Mouse (Mus musculus): ENCODE data around the gene Fibp. TPM values are rescaled to one million over a fixed set of nuclear protein-coding genes. Genes with fewer than 3 reads are reported as not detected.

Gene Fibp
- polyA plus RNA-seq, 1 experiment, result 134 TPM

GRCm38 (mm10) chr19:5430408-5430807 is 30.0 kb upstream of the Fibp start:
- Histone ChIP-seq H3K36me3 (replicated peaks; ENCODE audit: low read length) (peaks cover 23% of the 10 kb centered on the region), H3K27me3 (replicated peaks) (peaks cover 10% of the 10 kb centered on the region), H3K4me3 (replicated peaks) (no peak overlapping the region), H3K9me3 (no peaks in the 10 kb centered on the region), H3K4me1 (peaks cover 78% of the 10 kb centered on the region)
- TF ChIP-seq FLI1 (IDR thresholded peaks at IDR 0.05; ENCODE audit: low read length) (no peak), GATA1 (IDR thresholded peaks at IDR 0.05; ENCODE audit: borderline replicate concordance, low read length) (no peak)

DNA sequence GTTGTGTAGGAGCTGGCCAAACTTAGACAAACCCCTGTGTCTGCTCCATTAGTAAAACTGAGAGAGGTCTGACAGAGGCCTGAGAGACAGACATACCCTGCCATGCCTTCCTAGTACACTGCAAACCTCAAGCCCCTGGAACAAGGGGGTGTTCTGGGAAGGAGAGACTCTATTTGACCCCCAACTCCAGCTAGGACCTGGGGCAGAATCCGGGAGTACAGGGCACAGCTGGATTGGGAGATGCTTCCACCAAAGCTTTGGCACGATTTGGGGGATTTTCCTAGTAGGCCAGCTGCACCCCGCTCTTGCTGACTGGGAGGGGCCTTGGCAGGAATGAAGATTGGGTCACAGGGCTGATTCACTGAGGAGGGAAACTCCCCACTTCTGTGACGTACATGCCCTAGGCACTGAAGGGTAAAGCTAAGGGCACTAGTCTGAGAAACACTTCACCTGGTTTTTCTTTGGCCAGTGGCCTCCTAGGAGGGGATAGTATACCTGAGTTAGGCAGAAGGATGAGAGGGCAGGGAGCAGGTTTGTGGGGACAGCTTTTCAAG is 28.4 kb upstream of the Fibp start:
- Histone ChIP-seq H3K4me3 (replicated peaks) (no peak overlapping the region), H3K4me1 (peaks cover 68% of the 10 kb centered on the region), H3K9me3 (no peaks in the 10 kb centered on the region), H3K36me3 (replicated peaks; ENCODE audit: low read length) (peaks cover 11% of the 10 kb centered on the region), H3K27me3 (replicated peaks) (peaks cover 12% of the 10 kb centered on the region)
- TF ChIP-seq GATA1 (IDR thresholded peaks at IDR 0.05; ENCODE audit: borderline replicate concordance, low read length) (no peak), FLI1 (IDR thresholded peaks at IDR 0.05; ENCODE audit: low read length) (no peak)

- H3K4me1 ChIP-seq, result peaks cover 69% of the 10 kb centered on the region
- H3K27me3 ChIP-seq (replicated peaks), result peaks cover 18% of the 10 kb centered on the region
- H3K4me3 ChIP-seq (replicated peaks), result peak overlapping the region; percentile 91
- TF ChIP-seq FLI1 (IDR thresholded peaks at IDR 0.05; ENCODE audit: low read length), result no peak
- no peak for TF ChIP-seq GATA1 (IDR thresholded peaks at IDR 0.05; ENCODE audit: borderline replicate concordance, low read length)
- peaks cover 1% of the 10 kb centered on the region for H3K36me3 ChIP-seq (replicated peaks; ENCODE audit: low read length)
- no peaks in the 10 kb centered on the region for H3K9me3 ChIP-seq
Observed at GRCm38 (mm10) chr19:5432992-5433852, 27.2 kb upstream of the Fibp start.

- Histone ChIP-seq H3K4me3 (replicated peaks) (peak overlapping the region; percentile 91), H3K4me1 (peaks cover 66% of the 10 kb centered on the region), H3K9me3 (no peaks in the 10 kb centered on the region), H3K27me3 (replicated peaks) (peaks cover 18% of the 10 kb centered on the region), H3K36me3 (replicated peaks; ENCODE audit: low read length) (no peaks in the 10 kb centered on the region)
- TF ChIP-seq GATA1 (IDR thresholded peaks at IDR 0.05; ENCODE audit: borderline replicate concordance, low read length), result no peak
- TF ChIP-seq FLI1 (IDR thresholded peaks at IDR 0.05; ENCODE audit: low read length), result no peak
Observed at GRCm38 (mm10) chr19:5433951-5434350, 26.5 kb upstream of the Fibp start.

GRCm38 (mm10) chr19:5444371-5444908 is 16.0 kb upstream of the Fibp start:
- peaks cover 35% of the 10 kb centered on the region for H3K4me1 ChIP-seq
- H3K27me3 ChIP-seq (replicated peaks), result peaks cover 58% of the 10 kb centered on the region
- H3K36me3 ChIP-seq (replicated peaks; ENCODE audit: low read length), result no peaks in the 10 kb centered on the region
- H3K4me3 ChIP-seq (replicated peaks), result no peak overlapping the region
- TF ChIP-seq GATA1 (IDR thresholded peaks at IDR 0.05; ENCODE audit: borderline replicate concordance, low read length) (no peak), FLI1 (IDR thresholded peaks at IDR 0.05; ENCODE audit: low read length) (no peak)
- H3K9me3 ChIP-seq, result peaks cover 11% of the 10 kb centered on the region

GRCm38 (mm10) chr19:5444954-5445353 is 15.5 kb upstream of the Fibp start:
- no peak overlapping the region for H3K4me3 ChIP-seq (replicated peaks)
- peaks cover 7% of the 10 kb centered on the region for H3K9me3 ChIP-seq
- peaks cover 40% of the 10 kb centered on the region for H3K4me1 ChIP-seq
- H3K36me3 ChIP-seq (replicated peaks; ENCODE audit: low read length), result no peaks in the 10 kb centered on the region
- TF ChIP-seq GATA1 (IDR thresholded peaks at IDR 0.05; ENCODE audit: borderline replicate concordance, low read length) (no peak), FLI1 (IDR thresholded peaks at IDR 0.05; ENCODE audit: low read length) (no peak)
- peaks cover 63% of the 10 kb centered on the region for H3K27me3 ChIP-seq (replicated peaks)

GRCm38 (mm10) chr19:5445747-5446146 is 14.7 kb upstream of the Fibp start:
- Histone ChIP-seq H3K27me3 (replicated peaks) (peaks cover 66% of the 10 kb centered on the region), H3K4me3 (replicated peaks) (no peak overlapping the region), H3K9me3 (no peaks in the 10 kb centered on the region), H3K4me1 (peaks cover 46% of the 10 kb centered on the region), H3K36me3 (replicated peaks; ENCODE audit: low read length) (no peaks in the 10 kb centered on the region)
- TF ChIP-seq GATA1 (IDR thresholded peaks at IDR 0.05; ENCODE audit: borderline replicate concordance, low read length) (no peak), FLI1 (IDR thresholded peaks at IDR 0.05; ENCODE audit: low read length) (no peak)

DNA sequence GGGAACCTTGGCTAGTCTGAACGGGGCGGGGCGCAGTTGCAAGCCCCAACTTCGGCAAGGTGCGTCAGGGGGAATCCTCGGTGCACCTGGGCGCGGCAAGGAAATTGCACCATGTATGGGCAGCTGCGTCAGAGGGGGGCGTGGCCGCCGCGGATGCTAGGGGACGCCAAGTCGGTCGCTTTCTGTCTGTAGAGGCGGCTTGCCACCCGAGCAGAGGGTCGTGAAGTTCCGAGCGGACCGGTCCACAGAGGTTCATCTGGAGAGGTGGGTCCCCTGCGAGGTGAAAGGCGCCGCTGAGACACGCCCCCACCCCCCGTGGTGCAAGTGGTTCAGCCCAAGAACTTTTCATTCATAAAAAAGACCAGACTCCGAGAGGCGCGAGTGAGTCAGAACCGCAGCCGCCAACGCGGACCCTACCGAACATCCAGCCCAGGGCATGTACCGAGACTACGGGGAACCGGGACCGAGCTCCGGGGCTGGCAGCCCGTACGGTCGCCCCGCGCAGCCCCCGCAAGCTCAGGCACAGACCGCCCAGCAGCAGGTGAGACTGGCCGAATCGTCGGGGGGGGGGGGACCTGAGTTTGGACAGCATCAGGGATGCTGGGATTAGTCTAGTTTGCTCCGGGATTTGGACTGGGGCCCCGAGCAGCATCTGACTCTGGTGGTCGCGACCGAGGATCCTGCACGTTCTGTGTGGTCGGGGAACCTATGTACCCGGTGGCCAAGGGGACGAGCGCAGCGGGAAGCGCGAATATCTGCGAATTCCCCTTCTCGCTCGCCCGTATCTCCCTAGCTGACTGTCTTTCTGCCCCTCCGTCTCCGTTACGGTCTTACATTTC is 12.7 kb upstream of the Fibp start, which contains the start of gene Fosl1:
Gene Fosl1, plus strand, starts transcription at position 33 of the 839 bp plus-strand sequence.
- no peaks in the 10 kb centered on the region for H3K36me3 ChIP-seq (replicated peaks; ENCODE audit: low read length)
- peaks cover 51% of the 10 kb centered on the region for H3K4me1 ChIP-seq
- H3K9me3 ChIP-seq, result no peaks in the 10 kb centered on the region
- H3K27me3 ChIP-seq (replicated peaks), result peaks cover 72% of the 10 kb centered on the region
- TF ChIP-seq GATA1 (IDR thresholded peaks at IDR 0.05; ENCODE audit: borderline replicate concordance, low read length) (no peak), FLI1 (IDR thresholded peaks at IDR 0.05; ENCODE audit: low read length) (no peak)
- H3K4me3 ChIP-seq (replicated peaks), result peak within 1 kb of the TSS; percentile 93

DNA sequence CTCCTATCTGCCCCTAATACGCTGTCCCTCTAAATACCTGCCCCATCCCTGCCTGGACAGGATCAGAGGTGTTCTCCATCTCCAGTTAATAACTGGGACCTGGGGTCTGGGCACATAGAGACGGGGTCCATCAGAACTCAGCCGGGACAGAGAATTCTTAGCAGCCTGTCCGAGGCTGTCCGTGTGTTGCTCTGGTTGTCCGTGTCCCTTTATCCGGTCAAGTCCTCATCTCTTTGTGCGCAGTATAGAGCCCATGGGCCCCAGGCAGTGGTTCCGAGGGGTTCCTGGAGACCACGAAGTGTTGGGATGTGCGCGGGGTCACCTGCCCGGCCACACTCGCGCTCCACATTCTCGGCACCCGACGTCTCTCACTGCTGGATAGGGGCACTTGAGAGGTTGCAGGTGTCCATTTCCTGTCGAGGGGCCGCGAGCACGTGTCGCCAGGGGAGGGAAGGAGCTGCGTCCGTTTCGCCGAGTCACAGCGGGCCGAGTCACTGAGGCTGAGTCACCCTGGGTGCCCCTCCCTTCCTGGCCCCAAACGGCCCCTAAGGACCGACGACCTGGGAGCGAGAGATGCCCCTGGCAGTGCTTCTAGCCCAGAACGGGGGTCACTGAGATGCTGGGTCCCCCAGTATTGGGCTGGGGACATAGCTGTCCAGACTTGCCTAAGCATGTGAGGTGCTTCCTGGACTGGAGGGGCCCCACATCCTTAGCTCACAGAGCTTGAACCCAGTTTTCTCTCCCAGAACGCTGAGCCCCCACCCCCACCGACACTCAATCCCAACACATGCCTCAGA is 11.9 kb upstream of the Fibp start:
- TF ChIP-seq FLI1 (IDR thresholded peaks at IDR 0.05; ENCODE audit: low read length) (no peak), GATA1 (IDR thresholded peaks at IDR 0.05; ENCODE audit: borderline replicate concordance, low read length) (no peak)
- Histone ChIP-seq H3K9me3 (no peaks in the 10 kb centered on the region), H3K4me3 (replicated peaks) (peak overlapping the region; percentile 93), H3K4me1 (peaks cover 51% of the 10 kb centered on the region), H3K27me3 (replicated peaks) (peaks cover 72% of the 10 kb centered on the region), H3K36me3 (replicated peaks; ENCODE audit: low read length) (no peaks in the 10 kb centered on the region)

Data from megakaryocyte, embryonic 14.5 days (primary cell).